Mouse (Mus musculus): ENCODE results near the gene Pprc1.

Gene Pprc1

DNA sequence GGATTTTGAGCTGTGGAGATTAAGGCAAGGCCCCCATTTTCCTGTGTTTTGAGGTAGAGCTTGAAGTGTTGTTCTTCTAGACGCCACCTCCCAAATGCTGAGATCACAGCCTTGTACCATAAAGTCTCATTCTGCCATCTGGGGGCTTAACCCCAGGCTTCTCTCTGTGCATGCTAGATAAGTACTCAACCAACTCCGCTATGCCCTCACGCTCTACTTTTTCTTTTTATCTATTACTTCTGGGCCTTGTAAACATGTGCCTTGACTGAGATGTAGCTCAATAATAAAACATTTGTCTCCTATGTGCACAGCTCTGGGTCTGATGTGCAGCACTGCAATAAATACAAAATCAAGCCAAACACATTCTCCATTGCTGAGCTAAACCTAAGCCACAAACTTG is 74.8 kb downstream of the Pprc1 start:
- DNase-seq (ENCODE audit: low read depth), result no peak

- DNase-seq (ENCODE audit: low read depth), result no peak
Observed at GRCm38 (mm10) chr19:46120872-46121271, 76.2 kb downstream of the Pprc1 start.
